Mouse (Mus musculus): ENCODE data around the gene Mospd1.

- TF ChIP-seq CTCF (IDR thresholded peaks at IDR 0.05; ENCODE audit: borderline replicate concordance, insufficient read depth, low read depth, low read length) (no peak), POLR2A (IDR thresholded peaks at IDR 0.05; ENCODE audit: borderline replicate concordance, insufficient read depth, low read length) (no peak)
These were observed 49.7 kb downstream of the Mospd1 start for GRCm38 (mm10) chrX:53320564-53320963.
